Mouse (Mus musculus) embryonic fibroblast, embryonic 13.5 days (primary cell): ENCODE data around the gene Dnah8.

Experiments
- CTCF ChIP-seq: IDR thresholded peaks from 2 replicates; pipeline ENCODE4 v1.5.1; 2011; ENCODE audit warnings: mild to moderate bottlenecking, control low read depth, low read length, moderate library complexity, borderline replicate concordance; ENCODE audit not compliant: insufficient read depth
- POLR2A ChIP-seq: IDR thresholded peaks from 2 replicates; pipeline ENCODE4 v1.6.1; 2011; ENCODE audit warnings: low read depth, mild to moderate bottlenecking, control low read depth, low read length, moderate library complexity

DNA sequence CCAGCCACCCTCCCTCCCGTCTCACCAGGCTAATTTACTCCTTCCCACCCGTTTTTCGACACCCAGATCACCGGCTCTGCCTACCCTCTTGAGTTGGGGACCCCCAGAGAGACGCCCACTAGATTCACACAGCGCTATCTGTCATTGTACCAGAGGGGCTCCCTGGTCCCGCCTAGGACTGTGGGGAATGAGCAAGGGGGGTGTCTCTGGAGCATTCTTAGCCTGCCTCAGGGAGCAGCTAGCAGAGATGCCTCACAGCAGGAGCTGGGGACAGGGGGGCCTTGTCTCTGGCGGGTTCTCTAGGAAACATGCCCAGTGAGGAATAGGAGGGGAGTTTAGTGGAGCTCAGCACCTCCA, 287.6 kb downstream of the Dnah8 start:
- TF ChIP-seq CTCF, result no peak
- no peak for TF ChIP-seq POLR2A
